Mouse (Mus musculus) stomach, postnatal 0 days (tissue): Measurements from ENCODE around the gene Gtf2f2.

Source experiments
- CTCF ChIP-seq: IDR thresholded peaks from 2 replicates; pipeline ENCODE4 v1.5.1; 2016; ENCODE audit warnings: antibody characterized with exemption, low read depth, mild to moderate bottlenecking, moderate library complexity
- EP300 ChIP-seq: optimal IDR thresholded peaks from 2 replicates; pipeline ENCODE3; 2016; ENCODE audit warnings: antibody characterized with exemption

- TF ChIP-seq CTCF (no peak), EP300 (no peak)
These were observed 152.5 kb downstream of the Gtf2f2 start for GRCm38 (mm10) chr14:75858181-75858580.
